Mouse (Mus musculus) heart, embryonic 15.5 days (tissue): ENCODE measurements around the gene Map3k20. TPM values are rescaled to one million over a fixed set of nuclear protein-coding genes. Genes with fewer than 3 reads are reported as not detected.

Experiments
- polyA plus RNA-seq: library from polyadenylated mRNA; unstranded; fragments of >200 nt; fragmentation: Nextera tagmentation; extraction: Ambion mirVana; gene quantifications from 2 replicates; pipeline ENCODE4 v1.2.1, GENCODE M21; 2015

Gene Map3k20
- polyA plus RNA-seq, 1 experiment from 2014 or later = 46.4 TPM

Other genes starting within 250 kb of the Map3k20 start
- 33.7 and 59.8 TPM in 2 replicates for gene Cdca7, start 190.5 kb downstream of the Map3k20 start, polyA plus RNA-seq